Mouse (Mus musculus) brain, adult 2 months (tissue): Measurements from ENCODE around the gene Copa.
A peak's percentile ranks its signal among the peaks of the same experiment; 100 is the strongest.

Experiments used
- DNase-seq: peaks from one replicate; pipeline ENCODE4 v3.0.0; 2011; ENCODE audit warnings: low read depth, low spot score

The Copa gene

DNA sequence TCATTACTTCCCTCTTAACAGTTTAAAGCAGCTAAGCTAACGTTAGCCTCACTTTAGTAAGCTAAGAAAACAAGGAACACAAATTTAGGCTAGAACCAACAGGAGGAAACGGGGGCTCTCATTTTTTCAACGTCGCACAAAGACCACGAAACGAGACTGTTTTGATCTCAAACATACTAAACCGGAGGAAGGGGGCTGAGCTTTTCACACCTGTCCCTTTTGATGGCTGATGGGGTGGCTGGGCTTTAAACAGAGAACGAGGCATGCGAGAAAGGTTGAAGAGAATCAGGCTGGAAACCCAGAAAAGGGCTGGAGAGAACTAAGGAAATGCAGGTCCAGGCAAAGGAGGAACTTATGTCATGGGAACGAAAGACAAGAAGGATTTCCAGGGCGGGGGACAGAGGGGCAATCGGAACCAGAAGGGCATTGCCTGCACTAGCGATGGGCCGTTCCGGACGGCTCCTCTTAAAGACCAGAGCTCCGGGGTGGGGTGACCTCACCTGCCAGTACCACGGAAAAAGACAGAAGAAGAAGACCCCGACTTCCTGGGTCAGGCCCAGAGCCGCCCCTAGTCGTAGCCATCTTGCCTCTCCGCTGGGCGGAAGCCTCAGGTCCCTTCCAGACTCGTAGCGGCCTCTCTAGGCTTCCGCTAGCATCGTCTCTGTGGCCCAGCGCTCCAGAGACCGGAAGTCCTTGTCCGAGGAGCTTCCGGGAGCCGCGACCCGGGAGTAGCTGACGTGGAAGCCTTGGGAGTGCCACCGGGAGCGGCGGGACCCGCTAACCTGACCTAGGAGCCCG lies at the start of gene Copa, which contains the start of gene Ncstn:
TSS of gene Copa (plus strand) at position 429 of the 798 bp plus-strand sequence.
TSS of gene Ncstn (minus strand) at position 695 of the 798 bp plus-strand sequence.
- DNase-seq = peak; percentile 98

DNA sequence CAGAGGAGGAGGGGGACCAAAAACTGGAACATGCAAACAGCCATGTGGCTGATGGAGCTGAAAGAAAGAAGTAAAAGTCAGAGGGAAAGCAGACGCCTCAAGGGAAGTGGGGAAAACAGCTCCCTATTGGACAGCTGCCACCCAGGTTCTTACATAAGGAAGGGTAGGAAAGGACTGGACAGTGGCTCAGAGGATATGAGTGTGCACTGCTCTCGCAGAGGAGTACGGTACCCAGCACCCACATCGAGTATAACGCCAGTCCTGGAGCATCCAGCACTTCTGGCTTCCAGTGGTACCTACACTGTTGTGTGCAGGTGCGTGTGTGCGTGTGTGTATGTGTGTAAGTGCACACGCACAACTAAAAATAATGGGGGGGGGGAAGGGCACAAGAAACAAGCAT lies 35.9 kb upstream of the Copa start:
- peak; percentile 28 for DNase-seq

- DNase-seq = peak; percentile 81
Observed at GRCm38 (mm10) chr1:172046938-172047337, 35.4 kb upstream of the Copa start.

GRCm38 (mm10) chr1:172048241-172048734 lies 34.0 kb upstream of the Copa start:
- no peak for DNase-seq

DNA sequence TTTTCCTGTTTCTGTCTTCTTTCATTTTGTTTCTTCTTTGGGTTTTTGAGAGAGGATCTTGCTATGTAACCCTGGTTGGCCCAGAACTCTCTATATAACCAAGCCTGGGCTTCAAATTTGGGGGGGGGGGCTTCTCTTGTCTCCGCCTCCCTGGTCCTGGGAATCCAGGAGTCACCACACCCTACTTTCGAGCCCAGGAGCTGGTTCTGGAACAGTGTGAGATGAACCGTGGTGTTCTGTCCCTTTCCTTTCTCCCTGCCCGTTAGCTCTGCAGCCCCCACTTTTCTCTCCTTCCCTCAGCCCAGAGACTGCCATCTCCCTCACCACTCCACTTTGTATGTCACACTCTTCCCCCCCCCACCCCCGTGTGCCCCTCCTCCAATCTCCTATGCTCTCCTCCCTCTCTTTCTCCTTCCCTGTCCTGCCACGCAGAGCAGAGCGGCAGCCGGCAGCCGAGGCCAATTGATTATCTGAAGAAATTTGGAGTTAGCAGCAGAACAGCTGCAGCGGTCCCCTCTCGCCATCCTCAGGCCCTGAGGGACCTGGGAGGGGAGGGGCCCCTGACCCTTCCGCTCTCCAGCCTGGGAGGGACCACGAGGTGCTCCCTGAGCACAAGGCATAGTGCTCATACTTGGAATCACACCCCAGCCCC lies 33.1 kb upstream of the Copa start:
- no peak for DNase-seq

GRCm38 (mm10) chr1:172052766-172053279 lies 29.5 kb upstream of the Copa start:
- DNase-seq = no peak

- peak; percentile 55 for DNase-seq
Observed at GRCm38 (mm10) chr1:172053541-172054440, 28.5 kb upstream of the Copa start.

GRCm38 (mm10) chr1:172056251-172056650 lies 26.1 kb upstream of the Copa start:
- DNase-seq = peak; percentile 70

GRCm38 (mm10) chr1:172057491-172057921 lies 24.8 kb upstream of the Copa start, which contains the start of gene Nhlh1:
Gene Nhlh1 (minus strand): TSS chr1:172057573.
- DNase-seq = peak; percentile 40

GRCm38 (mm10) chr1:172058321-172058720 lies 24.0 kb upstream of the Copa start:
- no peak for DNase-seq

- DNase-seq = no peak
Observed at GRCm38 (mm10) chr1:172058874-172059273, 23.5 kb upstream of the Copa start.

DNA sequence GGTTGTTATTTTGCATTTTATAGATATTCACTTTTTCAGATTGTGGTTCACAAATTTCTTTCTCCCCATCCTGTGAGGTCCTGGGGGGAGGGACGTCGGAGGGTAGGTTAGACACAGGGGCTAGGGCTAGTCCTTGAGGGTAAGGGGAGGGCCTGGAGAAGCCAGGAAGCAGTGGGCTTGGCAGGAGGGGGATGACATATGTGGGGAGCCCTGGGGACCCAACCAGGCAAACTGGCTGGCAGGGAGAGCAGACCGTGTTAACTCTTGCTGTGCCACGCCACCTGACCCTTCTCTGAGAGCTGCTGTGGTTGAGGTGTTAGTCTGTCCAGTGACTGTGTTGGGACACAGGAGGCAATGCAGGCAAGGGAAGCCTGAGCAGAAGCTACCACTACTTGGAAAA lies 21.7 kb upstream of the Copa start:
- no peak for DNase-seq

- no peak for DNase-seq
Observed at GRCm38 (mm10) chr1:172061217-172061616, 21.1 kb upstream of the Copa start.

DNA sequence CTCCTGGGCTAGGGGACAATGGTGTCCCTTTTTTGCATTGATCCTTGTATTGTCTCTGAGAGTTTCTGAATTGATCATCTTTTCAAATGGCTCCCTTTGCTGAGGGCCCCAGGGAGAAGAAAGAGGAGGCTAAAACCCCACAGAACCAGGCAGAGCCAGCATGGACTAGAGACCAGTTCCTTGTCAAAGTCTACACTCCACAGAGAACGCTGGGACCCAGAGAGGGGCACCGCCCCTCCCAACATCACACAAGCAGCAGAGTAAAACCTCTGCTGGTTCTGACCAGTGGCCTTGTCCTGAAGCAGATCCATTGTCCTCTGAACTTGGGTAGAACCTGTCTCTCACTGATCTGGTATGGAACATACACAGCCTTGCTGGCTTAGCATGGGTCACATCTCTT lies 20.2 kb upstream of the Copa start:
- DNase-seq = no peak

GRCm38 (mm10) chr1:172063291-172064023 lies 18.9 kb upstream of the Copa start:
- DNase-seq = no peak

GRCm38 (mm10) chr1:172064613-172065141 lies 17.7 kb upstream of the Copa start:
- peak; percentile 55 for DNase-seq

DNA sequence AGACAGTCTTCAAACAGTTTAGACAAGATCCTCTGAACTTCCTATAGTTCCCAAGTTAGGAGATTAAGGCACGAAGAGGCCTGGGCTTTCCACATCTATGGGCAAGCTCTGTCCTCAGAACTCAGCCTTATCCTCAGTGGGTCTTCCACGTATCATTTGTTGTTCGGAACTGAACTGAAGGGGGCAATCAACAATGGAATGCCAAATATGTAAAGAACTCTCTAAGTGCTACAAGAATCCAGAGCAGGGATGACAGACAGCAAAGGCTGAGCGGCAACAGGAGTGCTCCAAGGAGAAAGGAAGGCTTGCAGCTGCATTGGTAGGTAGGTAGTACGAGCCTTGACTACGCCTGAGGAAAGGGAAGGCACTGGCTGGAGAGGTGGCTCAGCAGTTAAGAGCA lies 12.1 kb upstream of the Copa start:
- DNase-seq = no peak

GRCm38 (mm10) chr1:172071556-172071955 lies 10.8 kb upstream of the Copa start:
- peak; percentile 17 for DNase-seq

DNA sequence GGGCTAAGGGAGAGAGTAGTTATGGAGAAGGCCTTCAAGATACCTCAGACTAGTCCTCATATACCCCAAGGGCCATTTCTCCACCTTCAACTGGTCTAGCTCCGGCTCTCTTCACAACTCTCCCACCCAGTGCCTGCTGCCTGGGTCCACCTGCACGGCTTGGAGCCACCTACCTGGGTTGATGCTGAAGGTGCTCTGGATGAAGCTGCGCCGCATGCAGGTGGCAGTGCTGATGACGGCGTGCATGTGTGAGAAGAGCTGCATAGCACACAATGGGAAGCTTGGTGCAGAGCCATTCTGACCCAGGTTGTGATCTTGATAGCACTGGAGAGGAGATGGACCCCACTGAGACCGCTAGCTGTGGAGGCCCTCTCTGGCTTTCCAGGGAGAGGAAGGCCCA lies 9.7 kb upstream of the Copa start:
- no peak for DNase-seq

GRCm38 (mm10) chr1:172077981-172078380 lies 4.3 kb upstream of the Copa start:
- DNase-seq = no peak
